Mouse (Mus musculus): ENCODE results near the gene Inka2. TPM values are rescaled to one million over a fixed set of nuclear protein-coding genes. Genes with fewer than 3 reads are reported as not detected.

The Inka2 gene
- polyA plus RNA-seq, 1 experiment from 2014 or later = 0.13 TPM

- peaks cover 48% of the 10 kb centered on the region for H3K4me1 ChIP-seq (ENCODE audit: insufficient read depth)
- no peak overlapping the region for H3K4me2 ChIP-seq (ENCODE audit: low read depth, low read length)
- no peak for DNase-seq
- H3K27ac ChIP-seq (ENCODE audit: low read depth) = peak overlapping the region; percentile 41; the same call in 1 of the 2 replicates
- H3K4me3 ChIP-seq (ENCODE audit: low read depth, low read length) = no peak overlapping the region
- WGBS (ENCODE audit: insufficient replicate concordance) = 78% methylated on average over 4 of the region's 4 CpGs
- TF ChIP-seq CTCF (IDR thresholded peaks at IDR 0.05; ENCODE audit: low read depth) = no peak
- no peak for TF ChIP-seq EP300 (IDR thresholded peaks at IDR 0.05; ENCODE audit: low read depth)
- H3K27me3 ChIP-seq (ENCODE audit: insufficient read depth, low read length) = no peaks in the 10 kb centered on the region
- no peak overlapping the region for H3K9ac ChIP-seq (replicated peaks)
- no peak for ATAC-seq
- no peaks in the 10 kb centered on the region for H3K36me3 ChIP-seq (replicated peaks; ENCODE audit: insufficient read depth, low read length)
- no peaks in the 10 kb centered on the region for H3K9me3 ChIP-seq (ENCODE audit: low read length)
Measured at GRCm38 (mm10) chr3:105758658-105759057, 54.3 kb downstream of the Inka2 start.

GRCm38 (mm10) chr3:105760063-105760462, 55.7 kb downstream of the Inka2 start:
- no peaks in the 10 kb centered on the region for H3K36me3 ChIP-seq (replicated peaks; ENCODE audit: insufficient read depth, low read length)
- H3K9me3 ChIP-seq (ENCODE audit: low read length) = no peaks in the 10 kb centered on the region
- ATAC-seq (no peak), DNase-seq (no peak)
- H3K27ac ChIP-seq (ENCODE audit: low read depth) = no peak overlapping the region
- H3K4me2 ChIP-seq (ENCODE audit: low read depth, low read length) = no peak overlapping the region
- H3K4me3 ChIP-seq (ENCODE audit: low read depth, low read length) = no peak overlapping the region
- no peaks in the 10 kb centered on the region for H3K27me3 ChIP-seq (ENCODE audit: insufficient read depth, low read length)
- H3K4me1 ChIP-seq (ENCODE audit: insufficient read depth) = peaks cover 49% of the 10 kb centered on the region
- TF ChIP-seq CTCF (IDR thresholded peaks at IDR 0.05; ENCODE audit: low read depth) (no peak), EP300 (IDR thresholded peaks at IDR 0.05; ENCODE audit: low read depth) (no peak)
- H3K9ac ChIP-seq (replicated peaks) = no peak overlapping the region
- WGBS (ENCODE audit: insufficient replicate concordance) = 80% methylated on average over 3 of the region's 3 CpGs

- H3K36me3 ChIP-seq (replicated peaks; ENCODE audit: insufficient read depth, low read length) = no peaks in the 10 kb centered on the region
- no peaks in the 10 kb centered on the region for H3K9me3 ChIP-seq (ENCODE audit: low read length)
- no peak for DNase-seq
- 26% methylated on average over 4 of the region's 4 CpGs for WGBS (ENCODE audit: insufficient replicate concordance)
- H3K9ac ChIP-seq (replicated peaks) = 0 out of 2 replicates have a peak overlapping the region, but pooled peaks have one; percentile 31
- no peak overlapping the region for H3K4me3 ChIP-seq (ENCODE audit: low read depth, low read length)
- peaks cover 32% of the 10 kb centered on the region for H3K4me1 ChIP-seq (ENCODE audit: insufficient read depth)
- 0 out of 2 replicates have a peak overlapping the region, but pooled peaks have one; percentile 26 for H3K4me2 ChIP-seq (ENCODE audit: low read depth, low read length)
- TF ChIP-seq EP300 (IDR thresholded peaks at IDR 0.05; ENCODE audit: low read depth) = no peak
- peak overlapping the region; percentile 75 for H3K27ac ChIP-seq (ENCODE audit: low read depth)
- H3K27me3 ChIP-seq (ENCODE audit: insufficient read depth, low read length) = no peaks in the 10 kb centered on the region
- peak; percentile 72 for ATAC-seq
Measured at GRCm38 (mm10) chr3:105763132-105763851, 58.9 kb downstream of the Inka2 start.

- Histone ChIP-seq H3K27me3 (ENCODE audit: insufficient read depth, low read length) (no peaks in the 10 kb centered on the region), H3K36me3 (replicated peaks; ENCODE audit: insufficient read depth, low read length) (no peaks in the 10 kb centered on the region), H3K4me1 (ENCODE audit: insufficient read depth) (peaks cover 10% of the 10 kb centered on the region), H3K9me3 (ENCODE audit: low read length) (peaks cover 2% of the 10 kb centered on the region; the same call in 1 of the 2 replicates), H3K9ac (replicated peaks) (no peak overlapping the region), H3K4me3 (ENCODE audit: low read depth, low read length) (no peak overlapping the region), H3K27ac (ENCODE audit: low read depth) (no peak overlapping the region), H3K4me2 (ENCODE audit: low read depth, low read length) (no peak overlapping the region)
- WGBS (ENCODE audit: insufficient replicate concordance) = 36% methylated on average over 6 of the region's 6 CpGs
- DNase-seq (no peak), ATAC-seq (peak; percentile 63)
- peak; percentile 34; the same call in 1 of the 2 replicates for TF ChIP-seq CTCF (IDR thresholded peaks at IDR 0.05; ENCODE audit: low read depth)
- TF ChIP-seq EP300 (IDR thresholded peaks at IDR 0.05; ENCODE audit: low read depth) = no peak
Measured at GRCm38 (mm10) chr3:105768529-105768928, 64.1 kb downstream of the Inka2 start.

GRCm38 (mm10) chr3:105769380-105769779, 65.0 kb downstream of the Inka2 start:
- no peak overlapping the region for H3K9ac ChIP-seq (replicated peaks)
- TF ChIP-seq EP300 (IDR thresholded peaks at IDR 0.05; ENCODE audit: low read depth) (no peak), CTCF (IDR thresholded peaks at IDR 0.05; ENCODE audit: low read depth) (no peak)
- ATAC-seq (no peak), DNase-seq (no peak)
- no peak overlapping the region for H3K4me2 ChIP-seq (ENCODE audit: low read depth, low read length)
- peaks cover 7% of the 10 kb centered on the region for H3K4me1 ChIP-seq (ENCODE audit: insufficient read depth)
- WGBS (ENCODE audit: insufficient replicate concordance) = 56% methylated on average over 2 of the region's 2 CpGs
- no peaks in the 10 kb centered on the region for H3K27me3 ChIP-seq (ENCODE audit: insufficient read depth, low read length)
- H3K36me3 ChIP-seq (replicated peaks; ENCODE audit: insufficient read depth, low read length) = no peaks in the 10 kb centered on the region
- H3K9me3 ChIP-seq (ENCODE audit: low read length) = peaks cover 2% of the 10 kb centered on the region; the same call in 1 of the 2 replicates
- H3K4me3 ChIP-seq (ENCODE audit: low read depth, low read length) = no peak overlapping the region
- H3K27ac ChIP-seq (ENCODE audit: low read depth) = no peak overlapping the region

Other genes starting within 250 kb of the Inka2 start
- gene Ddx20, start 17.0 kb upstream of the Inka2 start, polyA plus RNA-seq (2015; fragmentation: Nextera tagmentation; extraction: Ambion mirVana) = 9.7 and 9.8 TPM in 2 replicates
- gene Rap1a, start 96.7 kb downstream of the Inka2 start, polyA plus RNA-seq (2015; fragmentation: Nextera tagmentation; extraction: Ambion mirVana) = 89.0 and 93.3 TPM in 2 replicates
- gene Adora3, start 166.3 kb downstream of the Inka2 start, polyA plus RNA-seq (2015; fragmentation: Nextera tagmentation; extraction: Ambion mirVana) = 0.62 and 0.92 TPM in 2 replicates
- 0.13 TPM in 1 of 2 replicates, not detected in the other for gene Tmigd3, start 166.3 kb downstream of the Inka2 start, polyA plus RNA-seq (2015; fragmentation: Nextera tagmentation; extraction: Ambion mirVana)
- 3.9 and 5.4 TPM in 2 replicates for gene I830077J02Rik, start 228.1 kb downstream of the Inka2 start, polyA plus RNA-seq (2015; fragmentation: Nextera tagmentation; extraction: Ambion mirVana)

All from liver, postnatal 0 days (tissue).